Mouse (Mus musculus) lung, adult 2 months (tissue): Measurements from ENCODE around the gene Extl1. TPM values are rescaled to one million over a fixed set of nuclear protein-coding genes. Genes with fewer than 3 reads are reported as not detected.
A peak's percentile ranks its signal among the peaks of the same experiment; 100 is the strongest.

ENCODE experiments used
- DNase-seq: peaks from one replicate; pipeline ENCODE4 v3.0.0; 2022
- H3K4me1 ChIP-seq: fragments of 200-500 bp; 2 replicates; pipeline ENCODE4 v1.6.1; 2011; ENCODE audit warnings: low read length; ENCODE audit not compliant: control insufficient read depth, insufficient read depth
- H3K4me3 ChIP-seq: fragments of 200-500 bp; replicated peaks from 2 replicates; pipeline ENCODE3; 2011; ENCODE audit warnings: low read depth, mild to moderate bottlenecking, control low read depth, low read length; ENCODE audit errors: extremely low read depth
- CTCF ChIP-seq: fragments of 200-500 bp; IDR thresholded peaks from 2 replicates; pipeline ENCODE4 v1.5.1; 2011; ENCODE audit warnings: mild to moderate bottlenecking, low read length, control low read depth; ENCODE audit not compliant: insufficient read depth
- POLR2A ChIP-seq: fragments of 200-500 bp; IDR thresholded peaks from 2 replicates; pipeline ENCODE4 v1.6.1; 2011; ENCODE audit warnings: low read depth, mild to moderate bottlenecking, control low read depth, low read length, borderline replicate concordance; ENCODE audit errors: extremely low read depth
- WGBS: fragments of 180-500 bp; shearing (Covaris S2); methylation state at CpG from one replicate; pipeline ENCODE4 v1.1.7; 2018; 5-methylcytosine and 5-hydroxymethylcytosine counted together
- polyA plus RNA-seq: library from polyadenylated mRNA; depleted of rRNA; stranded (reverse); fragments of >200 nt; gene quantifications from 2 replicates; pipeline ENCODE4 v1.2.3, GENCODE M21; 2012; rRNA removed

Gene Extl1
- polyA plus RNA-seq, 1 experiment: 3.7 TPM

DNA sequence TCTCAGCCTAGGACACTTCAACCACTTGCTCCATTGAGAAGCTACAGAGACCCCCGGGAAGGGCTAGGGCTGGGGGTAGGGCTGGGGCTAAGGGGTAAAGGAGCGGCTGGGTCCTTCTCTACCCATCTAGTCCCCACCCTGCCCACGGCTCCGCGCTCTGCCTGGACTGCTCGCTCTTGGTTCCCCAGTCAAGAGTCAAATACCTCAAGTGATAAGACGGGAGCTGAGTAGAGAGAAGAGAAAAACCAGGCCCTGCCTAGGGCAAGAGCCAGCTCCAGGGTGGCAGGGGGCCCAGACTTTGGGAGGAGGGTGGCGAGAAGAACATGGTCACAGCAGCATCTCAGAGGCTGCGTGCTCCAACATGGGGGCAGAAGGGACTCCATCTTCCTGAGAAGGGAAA is 68.2 kb downstream of the Extl1 start:
- no peak for DNase-seq
- TF ChIP-seq CTCF (no peak), POLR2A (no peak)
- 62% methylated on average over 9 of the region's 9 CpGs for WGBS

GRCm38 (mm10) chr4:134314876-134315275 is 68.8 kb downstream of the Extl1 start, which contains the start of gene Trim63:
Gene Trim63, plus strand, starts transcription at chr4:134315120.
- H3K4me3 ChIP-seq: no peak within 1 kb of the TSS
- WGBS: 43% methylated on average over 11 of the region's 11 CpGs
- TF ChIP-seq POLR2A (no peak), CTCF (no peak)
- H3K4me1 ChIP-seq: no peaks in the 10 kb centered on the region
- DNase-seq: no peak

More for the DNA sequence above, 68.2 kb downstream of the Extl1 start:
- Histone ChIP-seq H3K4me3 (no peak overlapping the region), H3K4me1 (no peaks in the 10 kb centered on the region)

DNA sequence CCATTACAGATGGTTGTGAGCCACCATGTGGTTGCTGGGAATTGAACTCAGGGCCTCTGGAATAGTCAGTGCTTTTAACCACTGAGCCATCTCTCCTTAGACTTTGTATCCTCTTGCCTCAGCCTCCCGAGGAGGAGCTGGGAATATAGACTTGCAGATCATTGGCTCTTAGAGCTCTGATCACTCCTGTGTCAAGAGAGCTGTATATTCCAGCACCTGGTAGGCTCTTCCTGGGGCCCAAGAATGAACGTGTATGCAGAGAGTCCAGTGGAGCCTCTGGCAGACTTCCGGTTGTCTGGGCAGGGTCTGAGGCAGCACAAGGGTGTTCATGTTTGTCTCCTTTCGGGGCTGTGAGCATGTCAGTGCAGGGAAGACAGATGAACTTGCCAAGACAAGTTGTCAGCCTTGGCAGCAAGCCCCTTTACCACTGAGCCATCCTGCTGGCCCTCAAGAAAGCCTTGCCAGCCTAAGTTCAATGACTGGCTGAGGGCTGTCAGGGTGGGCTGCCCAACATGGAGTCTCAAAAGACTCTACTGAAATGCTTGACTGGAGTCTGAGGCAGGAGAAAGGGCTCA is 69.5 kb downstream of the Extl1 start:
- 63% methylated on average over 4 of the region's 4 CpGs for WGBS
- Histone ChIP-seq H3K4me3 (no peak overlapping the region), H3K4me1 (no peaks in the 10 kb centered on the region)
- no peak for DNase-seq
- no peak for TF ChIP-seq POLR2A
- no peak for TF ChIP-seq CTCF

DNA sequence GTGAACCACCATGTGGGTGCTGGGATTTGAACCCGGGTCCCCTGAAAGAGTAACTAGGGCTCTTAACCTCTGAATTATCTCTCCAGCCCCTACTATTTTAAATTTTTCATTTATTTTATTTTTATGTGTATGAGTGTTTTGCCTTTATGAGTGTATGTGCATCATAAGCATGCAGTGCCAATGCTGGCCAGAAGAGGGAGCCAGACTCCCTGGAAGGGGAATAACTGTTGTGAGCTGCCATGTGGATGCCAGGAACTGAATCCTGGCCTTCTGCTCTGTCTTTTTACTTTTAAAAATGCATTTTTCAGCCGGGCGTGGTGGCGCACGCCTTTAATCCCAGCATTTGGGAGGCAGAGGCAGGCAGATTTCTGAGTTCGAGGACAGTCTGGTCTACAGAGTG is 70.7 kb downstream of the Extl1 start:
- DNase-seq: no peak
- no peak overlapping the region for H3K4me3 ChIP-seq
- H3K4me1 ChIP-seq: no peaks in the 10 kb centered on the region
- TF ChIP-seq CTCF (no peak), POLR2A (no peak)
- 98% methylated on average over 6 of the region's 6 CpGs for WGBS

DNA sequence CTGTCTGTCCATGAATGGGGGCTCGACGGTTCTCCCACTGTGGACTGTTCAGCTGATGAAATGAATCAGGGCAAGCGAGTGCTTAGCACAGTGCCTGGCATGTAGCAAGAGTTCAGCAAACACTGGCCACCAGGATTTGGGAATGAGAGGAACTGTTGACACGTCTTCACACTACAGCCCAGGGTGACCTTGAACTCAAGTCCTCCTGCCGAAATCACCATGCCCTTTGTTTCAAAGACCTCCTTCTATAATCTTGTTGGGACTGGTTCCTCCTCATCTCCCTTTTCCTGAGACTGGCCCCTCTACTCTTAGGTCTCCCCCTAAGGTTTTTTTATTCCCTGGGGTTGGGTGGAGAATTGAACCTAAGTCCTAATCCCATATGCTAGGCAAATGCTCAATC is 71.3 kb downstream of the Extl1 start:
- no peak overlapping the region for H3K4me3 ChIP-seq
- TF ChIP-seq CTCF (no peak), POLR2A (no peak)
- H3K4me1 ChIP-seq: peaks cover 2% of the 10 kb centered on the region
- WGBS: 94% methylated on average over 5 of the region's 5 CpGs
- no peak for DNase-seq

GRCm38 (mm10) chr4:134311784-134312183 is 71.9 kb downstream of the Extl1 start:
- no peak overlapping the region for H3K4me3 ChIP-seq
- TF ChIP-seq CTCF: no peak
- no peak for TF ChIP-seq POLR2A
- DNase-seq: no peak
- H3K4me1 ChIP-seq: peaks cover 6% of the 10 kb centered on the region
- WGBS: 68% methylated on average over 9 of the region's 9 CpGs

GRCm38 (mm10) chr4:134310656-134311055 is 73.0 kb downstream of the Extl1 start:
- Histone ChIP-seq H3K4me3 (no peak overlapping the region), H3K4me1 (peaks cover 6% of the 10 kb centered on the region)
- 85% methylated on average over 9 of the region's 9 CpGs for WGBS
- TF ChIP-seq POLR2A (no peak), CTCF (no peak)
- no peak for DNase-seq

- DNase-seq: no peak
- no peak overlapping the region for H3K4me3 ChIP-seq
- WGBS: 84% methylated on average over 7 of the region's 7 CpGs
- TF ChIP-seq CTCF (no peak), POLR2A (no peak)
- H3K4me1 ChIP-seq: peaks cover 6% of the 10 kb centered on the region
These were observed 73.5 kb downstream of the Extl1 start for GRCm38 (mm10) chr4:134310106-134310505.

GRCm38 (mm10) chr4:134307367-134308072 is 76.1 kb downstream of the Extl1 start:
- peak; percentile 57 for DNase-seq
- TF ChIP-seq CTCF (peak; percentile 42), POLR2A (no peak)
- H3K4me1 ChIP-seq: peaks cover 6% of the 10 kb centered on the region
- 4% methylated on average over 12 of the region's 12 CpGs for WGBS
- H3K4me3 ChIP-seq: no peak overlapping the region

DNA sequence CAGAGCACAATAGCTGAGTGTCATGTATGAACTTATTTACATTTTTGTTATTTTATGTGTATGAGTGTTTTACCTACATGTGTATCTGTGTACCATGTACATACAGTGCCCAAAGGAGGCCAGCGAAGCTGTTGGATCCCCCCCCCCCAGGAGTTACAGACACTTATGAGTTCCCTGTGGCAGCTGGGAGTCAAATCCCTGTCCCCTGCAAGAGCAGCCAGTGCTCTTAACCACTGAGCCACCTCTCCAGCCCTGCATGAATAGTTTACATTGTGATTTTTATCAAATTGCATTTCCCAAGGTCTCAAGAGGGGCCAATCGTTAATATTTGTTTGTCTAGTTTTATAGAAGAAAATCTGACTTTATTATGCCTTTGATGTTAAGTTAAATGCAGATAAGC is 76.7 kb downstream of the Extl1 start:
- no peak overlapping the region for H3K4me3 ChIP-seq
- TF ChIP-seq POLR2A (no peak), CTCF (no peak)
- DNase-seq: no peak
- peaks cover 6% of the 10 kb centered on the region for H3K4me1 ChIP-seq
- 31% methylated on average over 2 of the region's 2 CpGs for WGBS

Other genes starting within 250 kb of the Extl1 start
- gene Cep85, start 196.7 kb downstream of the Extl1 start, polyA plus RNA-seq: 17.1 and 30.2 TPM in 2 replicates
- gene Gm7534, start 180.8 kb downstream of the Extl1 start, polyA plus RNA-seq: not detected in 2 replicates
- 0.20 and 0.31 TPM in 2 replicates for gene Catsper4, start 156.5 kb downstream of the Extl1 start, polyA plus RNA-seq
- 13.8 and 15.8 TPM in 2 replicates for gene Cnksr1, start 145.5 kb downstream of the Extl1 start, polyA plus RNA-seq
- not detected in 2 replicates for gene E130218I03Rik, start 140.2 kb downstream of the Extl1 start, polyA plus RNA-seq
- 7.2 and 7.5 TPM in 2 replicates for gene Zfp593, start 138.3 kb downstream of the Extl1 start, polyA plus RNA-seq
- gene Gm30191, start 136.9 kb downstream of the Extl1 start, polyA plus RNA-seq: not detected in 2 replicates
- 37.9 and 61.1 TPM in 2 replicates for gene Grrp1, start 129.7 kb downstream of the Extl1 start, polyA plus RNA-seq
- 2.3 and 4.3 TPM in 2 replicates for gene Pdik1l, start 96.0 kb downstream of the Extl1 start, polyA plus RNA-seq
- 2.0 and 4.6 TPM in 2 replicates for gene Trim63, start 68.7 kb downstream of the Extl1 start, polyA plus RNA-seq
- gene Slc30a2, start 40.7 kb downstream of the Extl1 start, polyA plus RNA-seq: 0.41 and 0.51 TPM in 2 replicates
- gene Pafah2, start 12.5 kb upstream of the Extl1 start, polyA plus RNA-seq: 35.6 and 41.0 TPM in 2 replicates
- 18.8 and 38.6 TPM in 2 replicates for gene Stmn1, start 84.5 kb upstream of the Extl1 start, polyA plus RNA-seq
- 146 and 205 TPM in 2 replicates for gene Paqr7, start 112.8 kb upstream of the Extl1 start, polyA plus RNA-seq
- not detected in 2 replicates for gene Aunip, start 127.1 kb upstream of the Extl1 start, polyA plus RNA-seq
- gene Mtfr1l, start 151.5 kb upstream of the Extl1 start, polyA plus RNA-seq: 115 and 169 TPM in 2 replicates
- 36.2 and 42.2 TPM in 2 replicates for gene Selenon, start 168.3 kb upstream of the Extl1 start, polyA plus RNA-seq